Mouse (Mus musculus) spleen, adult 2 months (tissue): ENCODE measurements around the gene Skap1.
A peak's percentile ranks its signal among the peaks of the same experiment; 100 is the strongest.

Experiments
- CTCF ChIP-seq: fragments of 200-500 bp; IDR thresholded peaks from 2 replicates; pipeline ENCODE4 v1.5.1; 2011; ENCODE audit warnings: mild to moderate bottlenecking, inconsistent platforms; ENCODE audit not compliant: insufficient read depth, insufficient read length, insufficient replicate concordance; ENCODE audit errors: extremely low read depth
- POLR2A ChIP-seq: fragments of 200-500 bp; IDR thresholded peaks from 2 replicates; pipeline ENCODE4 v1.6.1; 2011; ENCODE audit warnings: low read depth, low read length, inconsistent platforms

DNA sequence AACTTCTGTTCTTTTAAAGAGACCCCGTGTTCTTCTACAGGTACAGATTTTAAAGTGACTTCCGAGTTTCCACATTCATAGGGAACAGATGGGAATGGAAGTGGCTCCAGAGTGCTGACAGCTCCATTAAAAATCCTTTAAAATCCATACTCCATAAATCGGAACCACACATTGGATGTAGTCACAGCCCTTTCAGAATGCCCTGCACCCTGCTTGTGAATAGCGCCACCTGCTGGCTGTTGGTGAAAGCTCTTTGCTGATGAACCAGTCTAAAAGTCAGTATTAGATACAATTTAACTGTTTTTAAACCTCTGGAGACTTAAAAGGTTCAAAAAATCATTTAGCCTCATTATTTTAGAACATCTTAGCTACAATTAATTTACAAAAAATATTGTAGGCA is 156.8 kb downstream of the Skap1 start:
- TF ChIP-seq CTCF: peak; percentile 69; the same call in 1 of the 2 replicates
- TF ChIP-seq POLR2A: no peak
